Mouse (Mus musculus): ENCODE measurements at regions not wholly inside any gene's neighbourhood (a gene's known extent, or its start where the extent isn't known, plus 50 kb on each side); places are given as distances from the start of the nearest gene placed in this dataset.

DNA sequence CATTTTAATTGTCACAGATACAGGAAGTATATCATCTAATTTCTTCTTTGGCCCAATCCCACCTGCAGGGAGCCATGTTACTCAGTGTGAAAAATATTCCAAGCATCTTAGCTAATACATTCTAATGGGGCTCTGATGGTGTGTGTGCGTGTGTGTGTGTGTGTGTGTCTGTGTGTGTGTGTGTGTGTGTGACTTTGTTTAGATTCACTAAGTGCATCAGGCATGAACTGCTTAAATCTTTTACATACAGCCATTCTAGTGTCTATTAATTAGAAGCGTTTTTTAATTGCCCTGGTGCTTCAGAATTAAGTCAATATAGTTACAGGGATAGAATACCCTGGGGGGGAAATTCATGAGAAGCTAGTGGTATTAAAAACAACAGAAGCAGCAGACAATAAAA is 912.1 kb upstream of the Gm5150 start:
- no peaks in the 10 kb centered on the region for H3K9me3 ChIP-seq (replicated peaks; ENCODE audit: control insufficient read depth, low read length)
- WGBS (ENCODE audit: insufficient replicate concordance) = 68% methylated on average over 2 of the region's 2 CpGs
- H3K9ac ChIP-seq (ENCODE audit: low read depth, low read length) = no peak overlapping the region
- H3K4me2 ChIP-seq = no peak overlapping the region
- no peaks in the 10 kb centered on the region for H3K4me1 ChIP-seq (ENCODE audit: control insufficient read depth, insufficient read depth, low read length)
- no peak overlapping the region for H3K27ac ChIP-seq (ENCODE audit: low read depth, low read length)
- no peak overlapping the region for H3K4me3 ChIP-seq (ENCODE audit: low read depth, low read length)
- no peaks in the 10 kb centered on the region for H3K27me3 ChIP-seq (ENCODE audit: control insufficient read depth, insufficient read depth, low read length)
- no peak for ATAC-seq (replicated peaks; ENCODE audit: insufficient number of reproducible peaks, low FRiP score, low TSS enrichment)
- no peaks in the 10 kb centered on the region for H3K36me3 ChIP-seq (ENCODE audit: control insufficient read depth, insufficient read depth, low read length)

DNA sequence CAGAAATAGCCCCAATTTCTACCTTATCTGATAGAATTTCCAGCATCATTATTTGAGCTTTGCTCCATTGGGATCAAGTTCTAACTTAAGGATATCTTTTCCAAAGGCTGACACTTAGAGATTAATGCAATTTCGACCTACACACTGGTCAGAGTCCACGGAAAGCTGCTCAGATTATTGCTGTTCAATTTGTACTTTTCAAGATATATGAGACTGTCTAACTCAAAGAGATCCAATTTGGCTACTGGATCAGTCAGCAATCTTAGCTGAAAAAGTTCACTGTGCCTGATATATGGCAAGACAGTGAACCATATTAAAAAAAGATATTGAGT is 909.8 kb upstream of the Gm5150 start:
- no peak overlapping the region for H3K27ac ChIP-seq (ENCODE audit: low read depth, low read length)
- no peak overlapping the region for H3K4me2 ChIP-seq
- ATAC-seq (replicated peaks; ENCODE audit: insufficient number of reproducible peaks, low FRiP score, low TSS enrichment) = no peak
- H3K4me1 ChIP-seq (ENCODE audit: control insufficient read depth, insufficient read depth, low read length) = no peaks in the 10 kb centered on the region
- H3K4me3 ChIP-seq (ENCODE audit: low read depth, low read length) = no peak overlapping the region
- no peaks in the 10 kb centered on the region for H3K27me3 ChIP-seq (ENCODE audit: control insufficient read depth, insufficient read depth, low read length)
- 54% methylated on average over 2 of the region's 2 CpGs for WGBS (ENCODE audit: insufficient replicate concordance)
- no peaks in the 10 kb centered on the region for H3K9me3 ChIP-seq (replicated peaks; ENCODE audit: control insufficient read depth, low read length)
- H3K36me3 ChIP-seq (ENCODE audit: control insufficient read depth, insufficient read depth, low read length) = no peaks in the 10 kb centered on the region
- H3K9ac ChIP-seq (ENCODE audit: low read depth, low read length) = no peak overlapping the region

DNA sequence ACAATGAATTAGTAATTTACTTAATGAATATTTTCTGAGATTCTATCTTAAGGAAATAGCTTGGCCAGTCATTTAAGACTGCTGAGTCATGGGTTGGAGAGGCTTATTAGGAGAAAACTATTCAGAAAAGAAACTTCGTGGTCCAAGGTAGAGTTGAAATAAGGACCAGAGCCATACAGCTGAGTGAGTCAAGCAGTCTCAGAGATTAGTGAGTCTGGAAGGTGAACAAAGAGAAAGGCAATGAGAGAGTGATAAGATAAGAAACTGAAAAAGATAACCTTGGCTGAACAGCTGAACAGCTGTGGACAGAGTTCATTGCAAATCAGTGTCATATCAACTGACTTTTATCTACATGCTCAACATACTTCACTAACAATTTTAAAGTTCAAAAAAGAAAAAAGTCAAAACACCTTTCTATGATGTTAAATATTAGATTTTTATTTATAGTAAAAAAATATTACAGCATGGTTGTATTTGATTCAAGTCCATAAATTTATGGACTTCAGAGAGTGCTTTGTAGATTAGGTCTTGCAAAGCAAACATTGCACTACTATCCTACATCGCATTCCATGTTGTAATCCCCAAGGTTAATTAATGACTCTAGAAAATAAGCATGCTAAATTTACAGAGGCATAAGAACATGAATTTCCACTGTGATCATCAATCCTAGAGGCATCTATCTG is 909.3 kb upstream of the Gm5150 start:
- Histone ChIP-seq H3K27ac (ENCODE audit: low read depth, low read length) (no peak overlapping the region), H3K9ac (ENCODE audit: low read depth, low read length) (no peak overlapping the region), H3K4me2 (no peak overlapping the region), H3K9me3 (replicated peaks; ENCODE audit: control insufficient read depth, low read length) (no peaks in the 10 kb centered on the region), H3K36me3 (ENCODE audit: control insufficient read depth, insufficient read depth, low read length) (no peaks in the 10 kb centered on the region), H3K4me3 (ENCODE audit: low read depth, low read length) (no peak overlapping the region), H3K27me3 (ENCODE audit: control insufficient read depth, insufficient read depth, low read length) (no peaks in the 10 kb centered on the region), H3K4me1 (ENCODE audit: control insufficient read depth, insufficient read depth, low read length) (no peaks in the 10 kb centered on the region)
- no peak for ATAC-seq (replicated peaks; ENCODE audit: insufficient number of reproducible peaks, low FRiP score, low TSS enrichment)
- 51% methylated on average over 2 of the region's 2 CpGs for WGBS (ENCODE audit: insufficient replicate concordance)

DNA sequence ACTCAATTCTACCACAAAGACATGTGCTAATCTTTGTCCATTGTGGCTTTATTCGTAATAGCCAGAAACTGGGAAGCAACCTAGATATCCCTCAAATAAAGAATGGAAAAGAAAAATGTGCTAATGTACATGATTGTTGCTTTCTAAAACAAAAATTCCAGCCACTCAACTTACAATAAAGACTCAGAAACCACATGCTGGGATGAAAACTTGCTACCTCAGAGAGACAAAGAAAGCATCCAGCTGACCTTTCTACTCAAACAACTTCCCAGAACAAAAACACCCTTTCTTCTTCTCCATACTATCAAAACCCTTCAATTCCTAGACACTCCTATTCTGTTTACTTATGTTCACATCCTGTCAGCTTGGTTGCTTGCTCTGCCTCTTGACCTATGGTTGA is 881.9 kb upstream of the Gm5150 start:
- Histone ChIP-seq H3K9ac (ENCODE audit: low read depth, low read length) (no peak overlapping the region), H3K4me1 (ENCODE audit: control insufficient read depth, insufficient read depth, low read length) (no peaks in the 10 kb centered on the region), H3K27me3 (ENCODE audit: control insufficient read depth, insufficient read depth, low read length) (no peaks in the 10 kb centered on the region), H3K36me3 (ENCODE audit: control insufficient read depth, insufficient read depth, low read length) (no peaks in the 10 kb centered on the region), H3K4me2 (no peak overlapping the region), H3K9me3 (replicated peaks; ENCODE audit: control insufficient read depth, low read length) (no peaks in the 10 kb centered on the region), H3K27ac (ENCODE audit: low read depth, low read length) (no peak overlapping the region), H3K4me3 (ENCODE audit: low read depth, low read length) (no peak overlapping the region)
- ATAC-seq (replicated peaks; ENCODE audit: insufficient number of reproducible peaks, low FRiP score, low TSS enrichment) = no peak
- 83% methylated on average over 1 of the region's 1 CpGs for WGBS (ENCODE audit: insufficient replicate concordance)

DNA sequence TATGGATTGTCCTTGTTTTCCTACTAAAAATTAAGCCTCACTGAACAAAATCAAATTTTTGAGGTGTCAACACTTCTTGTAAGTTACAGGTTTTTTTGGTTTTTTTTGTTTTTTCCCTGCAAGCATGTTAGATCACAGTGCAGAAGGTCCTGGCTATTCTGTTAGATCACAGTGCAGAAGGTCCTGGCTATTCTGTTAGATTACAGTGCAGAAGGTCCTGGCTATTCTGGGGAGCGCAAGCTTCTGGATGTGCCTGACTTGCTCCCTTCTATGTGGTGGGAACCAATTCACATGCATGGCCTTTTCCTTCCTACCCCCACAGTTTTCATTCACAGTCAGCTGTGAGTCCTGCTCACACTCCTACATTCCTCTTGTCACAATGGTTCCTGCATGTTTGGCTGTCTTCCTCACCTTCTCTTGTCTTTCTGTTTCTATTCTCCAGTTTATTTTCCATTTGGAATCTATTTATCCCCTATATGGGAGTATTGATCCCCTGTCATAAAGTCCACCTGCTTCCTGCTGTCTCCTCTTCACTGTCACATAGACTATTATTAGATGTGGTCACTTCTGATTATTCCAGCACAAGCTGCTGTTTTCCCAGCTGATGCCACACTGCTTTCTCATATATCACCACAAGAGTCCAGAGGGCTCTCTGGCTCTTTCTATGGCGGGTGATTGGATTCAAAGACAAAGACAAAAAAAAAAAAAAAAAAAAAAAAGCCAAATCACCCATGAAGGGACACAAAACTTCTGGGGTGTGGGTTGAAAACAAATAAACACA is 866.3 kb upstream of the Gm5150 start:
- Histone ChIP-seq H3K27ac (ENCODE audit: low read depth, low read length) (no peak overlapping the region), H3K4me1 (ENCODE audit: control insufficient read depth, insufficient read depth, low read length) (no peaks in the 10 kb centered on the region), H3K4me2 (no peak overlapping the region), H3K36me3 (ENCODE audit: control insufficient read depth, insufficient read depth, low read length) (no peaks in the 10 kb centered on the region), H3K27me3 (ENCODE audit: control insufficient read depth, insufficient read depth, low read length) (no peaks in the 10 kb centered on the region), H3K9me3 (replicated peaks; ENCODE audit: control insufficient read depth, low read length) (no peaks in the 10 kb centered on the region), H3K4me3 (ENCODE audit: low read depth, low read length) (no peak overlapping the region), H3K9ac (ENCODE audit: low read depth, low read length) (no peak overlapping the region)
- 77% methylated on average over 2 of the region's 2 CpGs for WGBS (ENCODE audit: insufficient replicate concordance)
- no peak for ATAC-seq (replicated peaks; ENCODE audit: insufficient number of reproducible peaks, low FRiP score, low TSS enrichment)

DNA sequence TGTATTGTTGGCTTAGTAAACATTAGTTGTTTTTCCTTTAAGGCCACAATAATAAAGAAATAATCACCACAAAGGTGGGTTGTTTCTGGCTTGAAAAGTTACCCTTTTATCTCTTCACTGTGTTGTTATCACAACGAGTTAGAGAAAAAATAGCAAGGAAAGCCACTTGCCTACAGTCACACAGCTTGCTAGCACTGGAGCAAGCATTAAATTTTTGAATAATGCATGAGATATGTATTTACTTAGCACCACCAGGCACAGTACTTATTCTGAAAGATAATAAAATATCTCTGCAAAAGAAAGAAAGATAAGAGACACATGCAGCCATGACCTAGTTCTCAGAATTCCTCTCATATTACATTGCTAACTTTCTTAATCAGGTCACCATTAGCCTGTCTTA is 853.8 kb upstream of the Gm5150 start:
- WGBS (ENCODE audit: insufficient replicate concordance) = 31% methylated on average over 1 of the region's 1 CpGs
- H3K9me3 ChIP-seq (replicated peaks; ENCODE audit: control insufficient read depth, low read length) = no peaks in the 10 kb centered on the region

DNA sequence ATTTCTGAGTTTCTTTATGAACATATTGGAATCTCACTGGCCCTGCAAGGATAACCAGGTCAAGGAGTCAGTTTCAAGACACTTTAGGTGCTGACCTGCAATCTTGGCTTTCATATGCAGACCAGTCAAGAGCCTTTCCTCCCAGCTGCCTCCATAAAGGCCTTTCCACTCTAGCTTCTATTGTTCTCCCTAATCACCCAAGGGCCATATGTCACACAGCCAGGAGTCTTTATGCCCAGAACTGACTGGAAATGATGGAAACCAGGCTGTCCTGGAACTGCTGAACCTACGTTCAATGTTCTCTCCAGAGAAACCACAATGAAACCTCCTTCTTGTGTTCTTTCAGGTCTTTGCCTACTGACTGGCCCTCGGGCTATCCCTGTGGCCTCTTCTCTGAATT is 852.7 kb upstream of the Gm5150 start:
- Histone ChIP-seq H3K36me3 (ENCODE audit: control insufficient read depth, insufficient read depth, low read length) (no peaks in the 10 kb centered on the region), H3K9ac (ENCODE audit: low read depth, low read length) (no peak overlapping the region), H3K9me3 (replicated peaks; ENCODE audit: control insufficient read depth, low read length) (no peaks in the 10 kb centered on the region), H3K27ac (ENCODE audit: low read depth, low read length) (no peak overlapping the region), H3K27me3 (ENCODE audit: control insufficient read depth, insufficient read depth, low read length) (no peaks in the 10 kb centered on the region), H3K4me3 (ENCODE audit: low read depth, low read length) (no peak overlapping the region), H3K4me1 (ENCODE audit: control insufficient read depth, insufficient read depth, low read length) (no peaks in the 10 kb centered on the region), H3K4me2 (no peak overlapping the region)
- WGBS (ENCODE audit: insufficient replicate concordance) = 71% methylated on average over 2 of the region's 2 CpGs
- no peak for ATAC-seq (replicated peaks; ENCODE audit: insufficient number of reproducible peaks, low FRiP score, low TSS enrichment)

More for the DNA sequence above, 853.8 kb upstream of the Gm5150 start:
- H3K4me3 ChIP-seq (ENCODE audit: low read depth, low read length) = no peak overlapping the region
- no peaks in the 10 kb centered on the region for H3K27me3 ChIP-seq (ENCODE audit: control insufficient read depth, insufficient read depth, low read length)
- no peak overlapping the region for H3K27ac ChIP-seq (ENCODE audit: low read depth, low read length)
- H3K4me2 ChIP-seq = no peak overlapping the region
- no peaks in the 10 kb centered on the region for H3K4me1 ChIP-seq (ENCODE audit: control insufficient read depth, insufficient read depth, low read length)
- H3K36me3 ChIP-seq (ENCODE audit: control insufficient read depth, insufficient read depth, low read length) = no peaks in the 10 kb centered on the region
- H3K9ac ChIP-seq (ENCODE audit: low read depth, low read length) = no peak overlapping the region
- ATAC-seq (replicated peaks; ENCODE audit: insufficient number of reproducible peaks, low FRiP score, low TSS enrichment) = no peak

DNA sequence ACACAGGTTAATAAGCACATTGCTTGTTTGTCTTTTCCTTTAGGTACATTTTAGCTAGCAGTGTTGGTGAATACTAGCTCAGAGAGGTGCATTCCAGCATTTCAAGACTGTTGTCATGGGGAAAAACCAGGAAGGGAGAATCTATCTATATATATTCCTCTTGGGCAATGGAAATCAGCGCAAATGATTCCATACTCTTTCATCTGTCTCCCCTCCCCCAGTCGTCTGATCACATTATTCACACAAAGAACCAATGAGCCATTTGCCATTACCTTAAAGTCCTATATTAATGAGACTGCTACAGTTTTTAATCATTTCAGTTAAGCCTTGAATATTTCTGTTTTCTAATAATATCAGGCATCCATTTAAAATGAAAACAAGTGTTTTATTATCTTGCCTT is 849.0 kb upstream of the Gm5150 start:
- Histone ChIP-seq H3K9me3 (replicated peaks; ENCODE audit: control insufficient read depth, low read length) (no peaks in the 10 kb centered on the region), H3K9ac (ENCODE audit: low read depth, low read length) (no peak overlapping the region), H3K36me3 (ENCODE audit: control insufficient read depth, insufficient read depth, low read length) (no peaks in the 10 kb centered on the region), H3K4me1 (ENCODE audit: control insufficient read depth, insufficient read depth, low read length) (no peaks in the 10 kb centered on the region), H3K27ac (ENCODE audit: low read depth, low read length) (no peak overlapping the region), H3K4me3 (ENCODE audit: low read depth, low read length) (no peak overlapping the region), H3K27me3 (ENCODE audit: control insufficient read depth, insufficient read depth, low read length) (no peaks in the 10 kb centered on the region), H3K4me2 (no peak overlapping the region)
- no peak for ATAC-seq (replicated peaks; ENCODE audit: insufficient number of reproducible peaks, low FRiP score, low TSS enrichment)
- WGBS (ENCODE audit: insufficient replicate concordance) = 81% methylated on average over 2 of the region's 2 CpGs

DNA sequence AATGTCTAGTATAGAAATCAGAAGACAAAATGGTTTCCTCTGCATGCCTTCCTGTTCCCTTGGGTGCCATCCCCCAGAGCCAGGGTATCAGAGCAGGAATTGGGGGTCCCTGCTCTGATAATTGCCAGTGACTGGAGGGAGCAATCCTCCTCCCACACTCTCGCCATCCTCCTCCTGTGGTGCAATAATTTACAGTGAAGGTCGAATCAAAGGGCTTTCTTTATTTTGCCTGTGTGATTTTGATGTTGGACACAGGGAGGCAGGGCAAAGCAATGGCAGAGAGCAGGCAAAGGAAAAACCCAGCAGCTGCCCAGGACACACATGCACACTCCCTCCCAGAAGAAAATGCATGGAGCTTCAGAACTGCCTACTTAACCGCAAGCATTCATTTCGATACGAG is 847.8 kb upstream of the Gm5150 start:
- ATAC-seq (replicated peaks; ENCODE audit: insufficient number of reproducible peaks, low FRiP score, low TSS enrichment) = no peak
- no peaks in the 10 kb centered on the region for H3K36me3 ChIP-seq (ENCODE audit: control insufficient read depth, insufficient read depth, low read length)
- no peak overlapping the region for H3K4me2 ChIP-seq
- H3K27me3 ChIP-seq (ENCODE audit: control insufficient read depth, insufficient read depth, low read length) = no peaks in the 10 kb centered on the region
- WGBS (ENCODE audit: insufficient replicate concordance) = 64% methylated on average over 5 of the region's 5 CpGs
- no peaks in the 10 kb centered on the region for H3K4me1 ChIP-seq (ENCODE audit: control insufficient read depth, insufficient read depth, low read length)
- no peaks in the 10 kb centered on the region for H3K9me3 ChIP-seq (replicated peaks; ENCODE audit: control insufficient read depth, low read length)
- H3K9ac ChIP-seq (ENCODE audit: low read depth, low read length) = no peak overlapping the region
- H3K4me3 ChIP-seq (ENCODE audit: low read depth, low read length) = no peak overlapping the region
- no peak overlapping the region for H3K27ac ChIP-seq (ENCODE audit: low read depth, low read length)

Data from heart, embryonic 11.5 days (tissue).